Mouse (Mus musculus) hindbrain, postnatal 0 days (tissue): ENCODE results near the gene Psrc1. TPM values are rescaled to one million over a fixed set of nuclear protein-coding genes. Genes with fewer than 3 reads are reported as not detected.
A peak's percentile ranks its signal among the peaks of the same experiment; 100 is the strongest.

Experiments used
- ATAC-seq: fragments of 200-750 bp; cut with Nextera tagmentation; 2 replicates; pipeline ENCODE4 v1.8.0; 2017; ENCODE audit warnings: mild to moderate bottlenecking, moderate TSS enrichment, moderate library complexity
- DNase-seq: peaks from one replicate; pipeline ENCODE4 v3.0.0-alpha.2; 2015; ENCODE audit warnings: low spot score
- H3K27ac ChIP-seq: fragments of 300-500 bp; sonication (generic); 2 replicates; pipeline ENCODE4 v1.5.1; 2014; ENCODE audit warnings: mild to moderate bottlenecking
- H3K27me3 ChIP-seq: fragments of 300-500 bp; sonication (generic); 2 replicates; pipeline ENCODE4 v1.6.1; 2014; ENCODE audit warnings: low read length, mixed read lengths; ENCODE audit not compliant: insufficient read depth
- H3K36me3 ChIP-seq: fragments of 300-500 bp; sonication (generic); 2 replicates; pipeline ENCODE4 v1.6.1; 2014; ENCODE audit warnings: low read length, mixed read lengths; ENCODE audit not compliant: insufficient read depth
- H3K4me1 ChIP-seq: fragments of 300-500 bp; sonication (generic); 2 replicates; pipeline ENCODE4 v1.6.1; 2014; ENCODE audit warnings: antibody characterized with exemption, low read length, mixed read lengths; ENCODE audit not compliant: insufficient read depth
- H3K4me2 ChIP-seq: fragments of 300-500 bp; sonication (generic); 2 replicates; pipeline ENCODE4 v1.6.1; 2014; ENCODE audit warnings: low read depth, mild to moderate bottlenecking, low read length, moderate library complexity, mixed read lengths
- H3K4me3 ChIP-seq: fragments of 300-500 bp; sonication (generic); 2 replicates; pipeline ENCODE4 v1.5.1; 2014; ENCODE audit warnings: low read length
- H3K9ac ChIP-seq: fragments of 300-500 bp; sonication (generic); replicated peaks from 2 replicates; pipeline ENCODE4 v1.6.1; 2014; ENCODE audit warnings: mild to moderate bottlenecking, low read length, moderate library complexity, mixed read lengths
- H3K9me3 ChIP-seq: fragments of 300-500 bp; sonication (generic); 2 replicates; pipeline ENCODE4 v1.6.1; 2016; ENCODE audit warnings: low read length, mixed read lengths
- CTCF ChIP-seq: IDR thresholded peaks from 2 replicates; pipeline ENCODE4 v1.5.1; 2016; ENCODE audit warnings: antibody characterized with exemption, control low read depth, low read depth
- WGBS: fragments of 180-500 bp; shearing (Covaris S2); extraction: QIAGEN DNeasy Blood & Tissue Kit; methylation state at CpG from one replicate; pipeline ENCODE4 v1.1.7; 2014; 5-methylcytosine and 5-hydroxymethylcytosine counted together
- polyA plus RNA-seq: library from polyadenylated mRNA; unstranded; fragments of >200 nt; fragmentation: Nextera tagmentation; extraction: Ambion mirVana; gene quantifications from 2 replicates; pipeline ENCODE4 v1.2.1, GENCODE M21; 2015
- total RNA-seq: library from RNA; depleted of rRNA; stranded (reverse); fragments of >200 nt; gene quantifications from 2 replicates; pipeline ENCODE4 v1.2.3, GENCODE M21; 2014

Psrc1 gene
- total and polyA plus RNA-seq, 2 experiments from 2014 or later, result 8.4 to 15.0 TPM

GRCm38 (mm10) chr3:108368721-108369120 lies 14.9 kb upstream of the Psrc1 start:
- H3K27me3 ChIP-seq, result no peaks in the 10 kb centered on the region
- ATAC-seq (no peak), DNase-seq (no peak)
- H3K9me3 ChIP-seq, result no peaks in the 10 kb centered on the region
- no peaks in the 10 kb centered on the region for H3K4me1 ChIP-seq
- H3K36me3 ChIP-seq, result no peaks in the 10 kb centered on the region
- H3K9ac ChIP-seq, result no peak overlapping the region
- TF ChIP-seq CTCF, result no peak
- H3K4me2 ChIP-seq, result no peak overlapping the region
- 79% methylated on average over 5 of the region's 5 CpGs for WGBS
- no peak overlapping the region for H3K4me3 ChIP-seq
- no peak overlapping the region for H3K27ac ChIP-seq

GRCm38 (mm10) chr3:108372274-108372673 lies 11.4 kb upstream of the Psrc1 start:
- Histone ChIP-seq H3K4me3 (no peak overlapping the region), H3K9me3 (no peaks in the 10 kb centered on the region), H3K4me1 (no peaks in the 10 kb centered on the region), H3K4me2 (no peak overlapping the region), H3K27ac (no peak overlapping the region), H3K9ac (no peak overlapping the region), H3K27me3 (no peaks in the 10 kb centered on the region), H3K36me3 (no peaks in the 10 kb centered on the region)
- TF ChIP-seq CTCF, result no peak
- 48% methylated on average over 3 of the region's 3 CpGs for WGBS
- no peak for ATAC-seq
- DNase-seq, result no peak

DNA sequence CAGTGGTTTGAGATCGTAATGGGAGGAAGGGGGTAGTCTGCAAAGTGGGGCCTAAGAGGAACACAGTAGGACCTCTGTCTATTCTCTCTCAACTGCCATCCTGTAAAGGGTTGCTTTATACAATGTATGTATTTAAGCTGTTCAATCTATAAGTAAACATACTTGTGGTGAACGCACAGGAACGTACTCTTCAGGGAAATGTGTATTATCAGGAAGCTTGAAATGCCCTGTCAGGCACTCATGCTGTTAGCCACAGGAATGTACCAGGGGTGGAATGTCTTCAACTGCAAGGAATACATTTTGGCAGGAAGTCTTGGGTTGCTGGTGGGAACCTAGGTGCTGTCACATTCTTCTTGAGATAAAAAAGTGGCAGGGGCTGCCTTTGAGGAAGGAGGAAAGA lies 10.9 kb upstream of the Psrc1 start:
- Histone ChIP-seq H3K4me2 (no peak overlapping the region), H3K9ac (no peak overlapping the region), H3K27me3 (no peaks in the 10 kb centered on the region), H3K4me1 (no peaks in the 10 kb centered on the region), H3K4me3 (no peak overlapping the region), H3K9me3 (no peaks in the 10 kb centered on the region), H3K27ac (no peak overlapping the region), H3K36me3 (no peaks in the 10 kb centered on the region)
- no peak for DNase-seq
- ATAC-seq, result no peak
- no peak for TF ChIP-seq CTCF
- 86% methylated on average over 3 of the region's 3 CpGs for WGBS

DNA sequence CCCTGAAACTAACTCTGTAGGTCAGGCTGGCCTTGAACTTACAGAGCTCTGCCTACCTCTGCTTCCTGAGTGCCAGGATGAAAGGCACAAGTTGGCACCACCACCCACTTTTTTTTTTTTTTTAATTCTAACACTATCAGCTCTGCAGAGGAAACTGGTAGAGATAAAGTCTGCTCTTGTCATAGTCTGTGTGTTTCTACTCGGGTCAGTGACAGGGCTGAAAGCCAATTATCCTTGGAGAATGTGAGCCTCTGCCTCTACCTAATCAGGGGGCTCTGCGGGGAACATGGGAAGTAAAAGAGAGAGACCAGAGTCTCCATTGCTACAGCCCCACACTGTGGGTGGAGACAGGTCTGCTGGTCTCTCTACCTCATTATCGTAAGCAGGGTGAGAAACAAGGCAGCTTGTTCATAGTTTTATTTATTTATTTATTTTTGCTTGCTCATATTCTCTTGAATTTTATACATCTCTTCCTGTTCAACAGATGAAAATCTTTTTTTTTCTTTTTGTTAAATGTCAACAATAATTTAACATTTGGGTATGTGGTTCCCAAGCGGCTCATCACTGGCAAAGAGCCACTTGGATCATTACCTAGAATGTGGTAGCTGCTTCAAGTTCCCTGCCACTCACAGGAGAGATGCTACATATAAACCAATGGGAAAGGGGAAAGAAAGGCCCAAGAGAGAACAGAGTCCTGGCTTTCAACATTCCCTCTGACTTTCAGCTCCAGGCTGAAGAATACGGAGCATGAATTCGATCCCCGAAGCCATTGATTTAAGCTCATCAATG lies 4.6 kb upstream of the Psrc1 start:
- peak overlapping the region; percentile 32; the same call in 1 of the 2 replicates for H3K27ac ChIP-seq
- no peaks in the 10 kb centered on the region for H3K27me3 ChIP-seq
- TF ChIP-seq CTCF, result no peak
- no peak overlapping the region for H3K4me2 ChIP-seq
- H3K4me1 ChIP-seq, result no peaks in the 10 kb centered on the region
- H3K9ac ChIP-seq, result no peak overlapping the region
- WGBS, result 61% methylated on average over 7 of the region's 7 CpGs
- H3K36me3 ChIP-seq, result no peaks in the 10 kb centered on the region
- ATAC-seq (no peak), DNase-seq (peak; percentile 42)
- H3K9me3 ChIP-seq, result no peaks in the 10 kb centered on the region
- H3K4me3 ChIP-seq, result no peak overlapping the region

DNA sequence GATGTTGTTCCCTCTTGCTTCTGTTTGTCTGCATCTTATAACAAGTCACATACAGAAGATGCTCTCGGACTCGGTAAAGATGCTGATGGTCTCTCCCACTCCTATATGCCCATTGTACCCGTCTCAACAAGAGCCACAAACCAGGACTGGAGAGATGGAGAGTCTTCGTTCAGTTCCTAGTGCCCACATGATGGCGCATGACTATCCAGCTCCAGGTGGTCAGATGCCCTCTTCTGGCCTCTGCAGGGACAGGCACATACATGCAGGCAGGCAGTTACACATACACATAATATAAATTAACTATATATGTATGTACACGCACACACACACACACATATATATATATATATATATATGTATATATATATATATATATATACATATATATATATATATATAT lies 2.9 kb upstream of the Psrc1 start:
- Histone ChIP-seq H3K27ac (no peak overlapping the region), H3K27me3 (no peaks in the 10 kb centered on the region), H3K4me3 (no peak overlapping the region), H3K9ac (no peak overlapping the region), H3K36me3 (no peaks in the 10 kb centered on the region), H3K9me3 (no peaks in the 10 kb centered on the region), H3K4me2 (no peak overlapping the region), H3K4me1 (no peaks in the 10 kb centered on the region)
- peak; percentile 60 for TF ChIP-seq CTCF
- ATAC-seq (no peak), DNase-seq (peak; percentile 24)
- 79% methylated on average over 6 of the region's 6 CpGs for WGBS

- H3K9me3 ChIP-seq, result no peaks in the 10 kb centered on the region
- H3K9ac ChIP-seq, result no peak overlapping the region
- no peaks in the 10 kb centered on the region for H3K27me3 ChIP-seq
- DNase-seq (no peak), ATAC-seq (no peak)
- no peaks in the 10 kb centered on the region for H3K36me3 ChIP-seq
- no peak for TF ChIP-seq CTCF
- no peak overlapping the region for H3K27ac ChIP-seq
- WGBS, result 79% methylated on average over 14 of the region's 14 CpGs
- no peak overlapping the region for H3K4me3 ChIP-seq
- no peaks in the 10 kb centered on the region for H3K4me1 ChIP-seq
- no peak overlapping the region for H3K4me2 ChIP-seq
Measured at GRCm38 (mm10) chr3:108381945-108382875, 1.4 kb upstream of the Psrc1 start.

GRCm38 (mm10) chr3:108384425-108384824 lies 786 bp downstream of the Psrc1 start:
- H3K27me3 ChIP-seq, result no peaks in the 10 kb centered on the region
- TF ChIP-seq CTCF, result no peak
- no peaks in the 10 kb centered on the region for H3K9me3 ChIP-seq
- no peak overlapping the region for H3K9ac ChIP-seq
- no peak for ATAC-seq
- no peak for DNase-seq
- no peaks in the 10 kb centered on the region for H3K36me3 ChIP-seq
- peak overlapping the region; percentile 64 for H3K4me3 ChIP-seq
- 41% methylated on average over 2 of the region's 2 CpGs for WGBS
- H3K27ac ChIP-seq, result no peak overlapping the region
- peak overlapping the region; percentile 78 for H3K4me2 ChIP-seq
- H3K4me1 ChIP-seq, result no peaks in the 10 kb centered on the region
